Mouse (Mus musculus): Measurements from ENCODE around the gene Ly86. TPM values are rescaled to one million over a fixed set of nuclear protein-coding genes. Genes with fewer than 3 reads are reported as not detected.

Gene Ly86
- total and polyA plus RNA-seq, 3 experiments, result 172 to 427 (median 290) TPM

GRCm38 (mm10) chr13:37442531-37442930, 97.5 kb downstream of the Ly86 start:
- no peak for DNase-seq (ENCODE audit: extremely low read depth)
- in situ Hi-C loops (cut with MboI; ENCODE audit: low pct_ligation_motif_present, low pct_unique_long_range_greater_than_20kb, low sequenced_read_pairs), result no loop called here

GRCm38 (mm10) chr13:37446699-37447258, 101.8 kb downstream of the Ly86 start:
- peaks cover 0 to 9% of the 10 kb centered on the region in 2 experiments; a peak in 2 of 4 replicates for H3K4me1 ChIP-seq (ENCODE audit: control insufficient read depth in 1 of 2, insufficient read depth in 2 of 2)
- no peaks in the 10 kb centered on the region for H3K27me3 ChIP-seq (replicated peaks)
- no peak overlapping the region for H3K4me3 ChIP-seq (replicated peaks in 1 of 3; ENCODE audit: low read depth in 2 of 3, low read length in 2 of 3, poor library complexity in 1 of 3)
- H3K79me2 ChIP-seq (replicated peaks; ENCODE audit: control insufficient read depth, extremely low read depth, insufficient read depth, poor library complexity, severe bottlenecking), result no peaks in the 10 kb centered on the region
- TF ChIP-seq ZMIZ1 (IDR thresholded peaks at IDR 0.05; ENCODE audit: low read depth, low read length) (no peak), JUN (IDR thresholded peaks at IDR 0.05; ENCODE audit: insufficient read depth, low read depth, low read length) (no peak), UBTF (IDR thresholded peaks at IDR 0.05; ENCODE audit: low read depth, low read length) (no peak), ETS1 (conservative IDR thresholded peaks at IDR 0.05; ENCODE audit: low read depth, low read length) (no peak), RAD21 (IDR thresholded peaks at IDR 0.05; ENCODE audit: low read depth, low read length) (no peak), IRF4 (IDR thresholded peaks at IDR 0.05; ENCODE audit: low read depth, low read length) (no peak), SIN3A (IDR thresholded peaks at IDR 0.05; ENCODE audit: low read length) (no peak), ELF1 (IDR thresholded peaks at IDR 0.05; ENCODE audit: low read depth, low read length) (no peak)
- dilution Hi-C loops (cut with MboI; ENCODE audit: extremely low pct_ligation_motif_present, extremely low pct_unique_long_range_greater_than_20kb, low sequenced_read_pairs) (no loop called here), in situ Hi-C loops (cut with MboI; ENCODE audit: low pct_ligation_motif_present, low pct_unique_long_range_greater_than_20kb, low sequenced_read_pairs) (no loop called here)
- no peak for DNase-seq (ENCODE audit: extremely low read depth)
- H3K27ac ChIP-seq (ENCODE audit: insufficient read depth, low read depth), result no peak overlapping the region
- no peak overlapping the region for H3K9ac ChIP-seq (ENCODE audit: insufficient read depth, low read depth)
- no peaks in the 10 kb centered on the region for H3K36me3 ChIP-seq (replicated peaks in 1 of 2; ENCODE audit: control insufficient read depth in 1 of 2, insufficient read depth in 1 of 2, low read length in 1 of 2)
- no peak overlapping the region for H3K4me2 ChIP-seq (ENCODE audit: insufficient read depth, low read depth, poor library complexity, severe bottlenecking)
- peaks cover 16% of the 10 kb centered on the region for H3K9me3 ChIP-seq (replicated peaks; ENCODE audit: low read length)

More at GRCm38 (mm10) chr13:37442531-37442930, 97.5 kb downstream of the Ly86 start:
- Histone ChIP-seq H3K9me3 (replicated peaks; ENCODE audit: low read length) (peaks cover 5% of the 10 kb centered on the region), H3K36me3 (replicated peaks in 1 of 2; ENCODE audit: control insufficient read depth in 1 of 2, insufficient read depth in 1 of 2, low read length in 1 of 2) (no peaks in the 10 kb centered on the region), H3K4me2 (ENCODE audit: insufficient read depth, low read depth, poor library complexity, severe bottlenecking) (no peak overlapping the region), H3K27me3 (replicated peaks) (no peaks in the 10 kb centered on the region), H3K4me1 (ENCODE audit: control insufficient read depth in 1 of 2, insufficient read depth in 2 of 2) (peaks cover 10 to 33% of the 10 kb centered on the region in 2 experiments), H3K27ac (ENCODE audit: insufficient read depth, low read depth) (no peak overlapping the region), H3K4me3 (replicated peaks in 1 of 3; ENCODE audit: low read depth in 2 of 3, low read length in 2 of 3, poor library complexity in 1 of 3) (no peak overlapping the region), H3K9ac (ENCODE audit: insufficient read depth, low read depth) (no peak overlapping the region), H3K79me2 (replicated peaks; ENCODE audit: control insufficient read depth, extremely low read depth, insufficient read depth, poor library complexity, severe bottlenecking) (no peaks in the 10 kb centered on the region)
- dilution Hi-C loops (cut with MboI; ENCODE audit: extremely low pct_ligation_motif_present, extremely low pct_unique_long_range_greater_than_20kb, low sequenced_read_pairs), result no loop called here
- TF ChIP-seq UBTF (IDR thresholded peaks at IDR 0.05; ENCODE audit: low read depth, low read length) (no peak), USF1 (IDR thresholded peaks at IDR 0.05; ENCODE audit: low read depth, low read length) (no peak), TCF12 (IDR thresholded peaks at IDR 0.05; ENCODE audit: low read depth, low read length) (no peak), SMC3 (IDR thresholded peaks at IDR 0.05; ENCODE audit: low read depth, low read length) (no peak), KAT2A (IDR thresholded peaks at IDR 0.05; ENCODE audit: insufficient replicate concordance, low read length) (no peak), ZMIZ1 (IDR thresholded peaks at IDR 0.05; ENCODE audit: low read depth, low read length) (no peak), NRF1 (IDR thresholded peaks at IDR 0.05; ENCODE audit: low read depth, low read length) (no peak), HCFC1 (IDR thresholded peaks at IDR 0.05; ENCODE audit: low read depth, low read length) (no peak), CTCF (conservative IDR thresholded peaks at IDR 0.05 in 1 of 2, IDR thresholded peaks at IDR 0.05 in 1 of 2; ENCODE audit: low read depth in 2 of 2, low read length in 2 of 2) (no peak), SIN3A (IDR thresholded peaks at IDR 0.05; ENCODE audit: low read length) (no peak), PAX5 (IDR thresholded peaks at IDR 0.05; ENCODE audit: low read length) (no peak)
